Mouse (Mus musculus) lung, postnatal 0 days (tissue): Measurements from ENCODE around the gene Esp24. TPM values are rescaled to one million over a fixed set of nuclear protein-coding genes. Genes with fewer than 3 reads are reported as not detected.

Source experiments
- ATAC-seq: fragments of 200-750 bp; cut with Nextera tagmentation; 2 replicates; pipeline ENCODE4 v1.8.0; 2017; ENCODE audit warnings: moderate library complexity
- DNase-seq: peaks from one replicate; pipeline ENCODE4 v3.0.0-alpha.2; 2016; ENCODE audit warnings: low spot score
- H3K27ac ChIP-seq: fragments of 300-500 bp; sonication (generic); 2 replicates; pipeline ENCODE4 v1.5.1; 2014; ENCODE audit warnings: antibody characterized with exemption, mild to moderate bottlenecking, low read length, mixed read lengths
- H3K27me3 ChIP-seq: fragments of 300-500 bp; sonication (generic); replicated peaks from 2 replicates; pipeline ENCODE4 v1.6.1; 2014; ENCODE audit warnings: low read length, mixed read lengths; ENCODE audit not compliant: insufficient read depth
- H3K36me3 ChIP-seq: fragments of 300-500 bp; sonication (generic); 2 replicates; pipeline ENCODE4 v1.6.1; 2014; ENCODE audit warnings: low read length, mixed read lengths; ENCODE audit not compliant: insufficient read depth
- H3K4me1 ChIP-seq: fragments of 300-500 bp; sonication (generic); 2 replicates; pipeline ENCODE4 v1.6.1; 2014; ENCODE audit warnings: antibody characterized with exemption, low read depth, low read length, mixed read lengths; ENCODE audit not compliant: insufficient read depth
- H3K4me2 ChIP-seq: fragments of 300-500 bp; sonication (generic); replicated peaks from 2 replicates; pipeline ENCODE4 v1.6.1; 2014; ENCODE audit warnings: low read depth, mild to moderate bottlenecking, low read length, moderate library complexity, mixed read lengths
- H3K4me3 ChIP-seq: fragments of 300-500 bp; sonication (generic); 2 replicates; pipeline ENCODE4 v1.5.1; 2014; ENCODE audit warnings: low read depth, low read length
- H3K9ac ChIP-seq: fragments of 300-500 bp; sonication (generic); replicated peaks from 2 replicates; pipeline ENCODE4 v1.6.1; 2014; ENCODE audit warnings: low read depth, mild to moderate bottlenecking
- H3K9me3 ChIP-seq: fragments of 300-500 bp; sonication (generic); 2 replicates; pipeline ENCODE4 v1.6.1; 2016; ENCODE audit warnings: low read length, mixed read lengths
- CTCF ChIP-seq: IDR thresholded peaks from 2 replicates; pipeline ENCODE4 v1.5.1; 2016; ENCODE audit warnings: antibody characterized with exemption, mild to moderate bottlenecking
- EP300 ChIP-seq: IDR thresholded peaks from 2 replicates; pipeline ENCODE4 v1.6.1; 2016; ENCODE audit warnings: antibody characterized with exemption, mild to moderate bottlenecking, control low read depth
- WGBS: fragments of 180-500 bp; shearing (Covaris S2); extraction: QIAGEN DNeasy Blood & Tissue Kit; methylation state at CpG from one replicate; pipeline ENCODE4 v1.1.7; 2014; 5-methylcytosine and 5-hydroxymethylcytosine counted together
- polyA plus RNA-seq: library from polyadenylated mRNA; unstranded; fragments of >200 nt; fragmentation: Nextera tagmentation; extraction: Ambion mirVana; gene quantifications from 2 replicates; pipeline ENCODE4 v1.2.1, GENCODE M21; 2015

Esp24 gene
- polyA plus RNA-seq, 1 experiment from 2014 or later, result not detected

DNA sequence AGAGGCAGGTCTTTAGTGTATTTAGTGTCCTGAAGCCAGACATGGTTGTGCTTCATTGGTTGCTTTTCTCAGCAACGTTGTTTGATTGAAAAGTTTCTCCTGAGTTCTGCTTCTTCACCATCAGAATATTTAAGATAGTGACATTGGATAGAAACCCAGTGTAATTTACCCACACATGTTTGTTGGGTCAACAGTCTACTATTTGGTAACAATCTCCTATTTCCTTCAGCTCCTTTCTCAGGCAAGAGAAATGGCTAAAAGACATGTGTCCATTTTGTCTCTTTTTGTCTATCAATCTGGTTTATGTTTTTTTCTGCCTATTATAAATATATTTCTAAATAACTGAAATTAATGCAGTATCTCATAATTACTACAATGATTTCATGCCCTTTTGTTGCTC lies 40.4 kb downstream of the Esp24 start, which contains the start of gene Esp23:
TSS of gene Esp23 (minus strand) at position 101 of the 400 bp plus-strand sequence.
- Histone ChIP-seq H3K9me3 (no peaks in the 10 kb centered on the region), H3K9ac (no peak within 1 kb of the TSS), H3K27me3 (no peaks in the 10 kb centered on the region), H3K27ac (no peak within 1 kb of the TSS), H3K4me1 (no peaks in the 10 kb centered on the region), H3K4me3 (no peak within 1 kb of the TSS), H3K4me2 (no peak within 1 kb of the TSS), H3K36me3 (no peaks in the 10 kb centered on the region)
- TF ChIP-seq EP300 (no peak), CTCF (no peak)
- DNase-seq (no peak), ATAC-seq (no peak)
- 29% methylated on average over 1 of the region's 1 CpGs for WGBS

Other genes with a start within 250 kb of the Esp24 start
- gene Gm21903, start 6.6 kb downstream of the Esp24 start, polyA plus RNA-seq, result not detected in 2 replicates
- not detected in 2 replicates for gene Esp23, start 40.3 kb downstream of the Esp24 start, polyA plus RNA-seq
- not detected in 2 replicates for gene Esp22, start 58.6 kb downstream of the Esp24 start, polyA plus RNA-seq